ENCODE assay signal across 32 mouse cellular contexts in genomic region chr8:101803561-101803960, GRCm38 (mm10).
DNase-seq lines count a peak whose midpoint lies in the region; ATAC-seq lines count a peak whose summit lies in the region.
"Had no signal": no experiment of that assay in that cellular context is flagged by ENCODE, and none has a peak within 500 bp of the region (broad histone marks: within the 10 kb centered on the region; RNA-seq: fewer than 3 reads in every experiment).

No protein-coding gene starts in this region.

- ATAC-seq in forebrain, embryonic 14.5 days, result no peak
- no peak for ATAC-seq in forebrain, embryonic 11.5 days (replicated peaks; ENCODE audit: low FRiP score)
- ATAC-seq: forebrain, embryonic 16.5 days; intestine, postnatal 0 days; Patski had no signal

- peak; percentile 7 for DNase-seq in forebrain, embryonic 14.5 days (ENCODE audit: low spot score)
- no peak for DNase-seq in forebrain, embryonic 11.5 days (ENCODE audit: low spot score)
- DNase-seq in left cerebral cortex, adult 18-20 months (ENCODE audit: low spot score in 2 of 2), result peak; percentile 33 to 44
- no peak for DNase-seq in left cerebral cortex, adult 11 months (ENCODE audit: low spot score)
- DNase-seq in left cerebral cortex, postnatal 10 days (ENCODE audit: extremely low spot score in 1 of 2, low spot score in 2 of 2), result peak; percentile 23 to 40
- peak; percentile 38 for DNase-seq in right cerebral cortex, postnatal 14 days
- no peak for DNase-seq in urinary bladder, postnatal 10 days (ENCODE audit: low spot score)
- DNase-seq in cerebellum, postnatal 4 days (ENCODE audit: low spot score in 2 of 2), result no peak
- DNase-seq: adrenal gland, postnatal 14 days; cerebellum, adult 18-20 months; cerebellum, postnatal 14 days; gastrocnemius, adult 2 months; gastrocnemius, postnatal 36 days; heart, adult 18-20 months; heart, postnatal 4 days; kidney, adult 9 months; kidney, postnatal 10 days; layer of hippocampus, adult 9-11 months; lung, postnatal 36 days had no signal

- H3K9me3 ChIP-seq in forebrain, embryonic 14.5 days (replicated peaks; ENCODE audit: control insufficient read depth, low read length), result no peaks in the 10 kb centered on the region
- no peaks in the 10 kb centered on the region for H3K9me3 ChIP-seq in forebrain, embryonic 11.5 days (ENCODE audit: control insufficient read depth, low read length)
- H3K9me3 ChIP-seq: limb, embryonic 13.5 days; lung, embryonic 15.5 days; midbrain, embryonic 12.5 days; neural tube, embryonic 12.5 days; stomach, embryonic 15.5 days had no signal

- H3K27me3 ChIP-seq in forebrain, embryonic 14.5 days (replicated peaks; ENCODE audit: control insufficient read depth, insufficient read depth, low read length), result no peaks in the 10 kb centered on the region
- H3K27me3 ChIP-seq in forebrain, embryonic 11.5 days (ENCODE audit: control insufficient read depth, insufficient read depth, low read length), result no peaks in the 10 kb centered on the region
- H3K27me3 ChIP-seq: CH12.LX; limb, embryonic 13.5 days; lung, embryonic 15.5 days; midbrain, embryonic 12.5 days; neural tube, embryonic 12.5 days; Patski; stomach, embryonic 15.5 days had no signal

- intact Hi-C loops in left cerebral cortex, postnatal 10 days (cut with DNase I), result no loop called here

- no peak overlapping the region for H3K4me3 ChIP-seq in forebrain, embryonic 14.5 days (ENCODE audit: low read depth, low read length)
- H3K4me3 ChIP-seq in forebrain, embryonic 11.5 days (ENCODE audit: low read depth, low read length), result no peak overlapping the region
- H3K4me3 ChIP-seq: gastrocnemius, adult 2 months; limb, embryonic 13.5 days; lung, embryonic 15.5 days; midbrain, embryonic 12.5 days; myocyte; neural tube, embryonic 12.5 days; stomach, embryonic 15.5 days had no signal

- no peak overlapping the region for H3K9ac ChIP-seq in forebrain, embryonic 14.5 days (ENCODE audit: low read length)
- no peak overlapping the region for H3K9ac ChIP-seq in forebrain, embryonic 11.5 days (ENCODE audit: low read length)
- H3K9ac ChIP-seq: hindbrain, embryonic 14.5 days; limb, embryonic 13.5 days; lung, embryonic 15.5 days; midbrain, embryonic 12.5 days; neural tube, embryonic 12.5 days; stomach, embryonic 15.5 days had no signal

- H3K4me2 ChIP-seq in forebrain, embryonic 14.5 days (ENCODE audit: low read length), result no peak overlapping the region
- no peak overlapping the region for H3K4me2 ChIP-seq in forebrain, embryonic 11.5 days (ENCODE audit: low read depth, low read length, severe bottlenecking)
- H3K4me2 ChIP-seq: heart, embryonic 11.5 days; hindbrain, embryonic 14.5 days; limb, embryonic 13.5 days; liver, embryonic 11.5 days; lung, embryonic 15.5 days; midbrain, embryonic 12.5 days; neural tube, embryonic 12.5 days; stomach, embryonic 15.5 days had no signal

- WGBS in forebrain, embryonic 14.5 days, result 89% methylated on average over 2 of the region's 2 CpGs
- WGBS in forebrain, embryonic 11.5 days, result 92% methylated on average over 2 of the region's 2 CpGs

- H3K4me1 ChIP-seq in forebrain, embryonic 14.5 days (ENCODE audit: control insufficient read depth, insufficient read depth, low read length), result no peaks in the 10 kb centered on the region
- H3K4me1 ChIP-seq in forebrain, embryonic 11.5 days (replicated peaks; ENCODE audit: control insufficient read depth, insufficient read depth, low read length), result no peaks in the 10 kb centered on the region
- H3K4me1 ChIP-seq: limb, embryonic 13.5 days; lung, embryonic 15.5 days; midbrain, embryonic 12.5 days; neural tube, embryonic 12.5 days; stomach, embryonic 15.5 days had no signal

- H3K36me3 ChIP-seq in forebrain, embryonic 14.5 days (ENCODE audit: control insufficient read depth, insufficient read depth, low read length), result no peaks in the 10 kb centered on the region
- H3K36me3 ChIP-seq in forebrain, embryonic 11.5 days (ENCODE audit: control insufficient read depth, insufficient read depth, low read length), result no peaks in the 10 kb centered on the region
- H3K36me3 ChIP-seq: limb, embryonic 13.5 days; lung, embryonic 15.5 days; midbrain, embryonic 12.5 days; neural tube, embryonic 12.5 days; stomach, embryonic 15.5 days had no signal

- H3K27ac ChIP-seq in forebrain, embryonic 14.5 days (ENCODE audit: low read depth, low read length), result no peak overlapping the region
- no peak overlapping the region for H3K27ac ChIP-seq in forebrain, embryonic 11.5 days (ENCODE audit: low read depth, low read length)
- H3K27ac ChIP-seq: gastrocnemius, adult 2 months; hindbrain, embryonic 14.5 days; limb, embryonic 13.5 days; lung, embryonic 15.5 days; midbrain, embryonic 12.5 days; neural tube, embryonic 12.5 days; stomach, embryonic 15.5 days had no signal

Comparison
In these comparisons a context has a peak if more than half of its experiments do, and no peak if none do; other contexts are left out.
1. DNase-seq: peak in forebrain, embryonic 14.5 days (single experiment), left cerebral cortex, adult 18-20 months (2 of 2), left cerebral cortex, postnatal 10 days (2 of 2) and right cerebral cortex, postnatal 14 days (single experiment); none in forebrain, embryonic 11.5 days (single experiment), left cerebral cortex, adult 11 months (single experiment), urinary bladder, postnatal 10 days (single experiment) and cerebellum, postnatal 4 days (0 of 2).